Mouse (Mus musculus) layer of hippocampus, adult 9-11 months (tissue): ENCODE data around the gene Mlc1.

Experiments used
- DNase-seq: peaks from one replicate; pipeline ENCODE4 v3.0.0; 2022

Mlc1 gene

DNA sequence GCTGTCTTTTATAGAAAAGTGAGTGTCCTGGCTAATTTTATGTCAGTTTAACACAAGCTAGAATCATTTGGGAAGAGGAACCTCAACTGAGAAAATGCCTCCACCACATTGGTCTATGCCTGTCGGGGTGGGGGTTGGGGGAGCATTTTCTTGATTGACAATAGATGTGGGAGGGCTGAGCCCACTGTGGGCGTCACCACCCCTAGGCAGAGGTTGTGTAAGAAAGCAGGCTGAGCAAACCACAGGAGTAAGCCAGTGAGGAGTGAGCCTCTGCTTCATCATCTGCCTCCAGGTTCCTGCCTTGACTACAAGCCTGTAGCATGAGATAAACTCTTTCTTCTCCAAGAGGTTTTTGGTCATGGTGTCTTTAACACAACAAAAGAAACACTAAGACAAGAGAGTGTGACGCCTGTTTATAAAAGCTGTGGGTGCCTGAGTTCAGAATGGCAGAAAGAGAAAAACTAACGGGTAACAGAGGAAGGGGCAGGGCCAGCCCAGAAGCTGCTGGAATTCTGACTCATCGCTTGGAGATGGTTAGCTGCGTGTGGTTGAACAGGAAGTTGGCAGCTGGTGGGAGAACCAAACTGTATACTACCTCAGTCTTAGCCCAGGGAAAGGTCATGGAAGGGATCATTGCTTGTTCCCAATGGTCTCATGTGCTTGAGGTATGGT is 42.1 kb downstream of the Mlc1 start:
- no peak for DNase-seq

DNA sequence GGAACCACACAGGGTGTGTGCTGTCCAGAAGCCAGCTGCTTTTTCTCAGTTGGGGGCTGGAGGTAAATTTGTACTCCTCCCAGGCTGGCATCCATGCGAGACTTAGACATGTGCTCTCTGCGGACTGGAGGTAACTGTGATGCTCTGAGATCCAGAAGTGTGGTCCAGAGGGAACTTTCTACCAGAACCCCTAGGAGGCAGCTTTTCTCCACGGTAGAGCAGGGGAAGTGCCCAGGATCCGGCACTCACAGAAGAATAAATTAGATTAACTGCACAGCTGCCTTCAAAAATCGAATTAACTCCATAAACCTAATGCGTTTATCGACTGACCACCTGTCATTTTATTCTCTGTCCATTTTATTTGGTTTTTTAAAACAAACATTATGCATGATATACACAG is 44.7 kb downstream of the Mlc1 start:
- DNase-seq: no peak

DNA sequence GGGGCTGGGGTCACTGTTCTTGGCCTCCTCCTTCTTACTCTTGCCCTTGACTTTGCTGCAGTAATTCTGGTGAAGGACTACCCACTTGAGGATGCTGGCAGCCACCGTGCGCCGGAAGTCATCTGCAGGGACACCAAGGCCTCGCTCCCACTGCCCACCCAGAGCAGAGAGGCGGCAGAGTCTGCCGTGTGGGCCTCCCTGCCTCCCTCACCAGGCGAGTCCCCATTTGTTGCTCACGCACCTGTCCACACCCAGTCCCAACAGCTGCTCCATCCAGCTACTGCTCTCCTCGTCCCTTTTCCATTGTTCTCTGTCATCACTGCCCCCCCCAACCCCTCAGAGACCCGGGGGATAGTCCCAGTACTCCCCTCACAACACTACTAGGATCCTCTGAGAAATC is 46.1 kb downstream of the Mlc1 start:
- no peak for DNase-seq

DNA sequence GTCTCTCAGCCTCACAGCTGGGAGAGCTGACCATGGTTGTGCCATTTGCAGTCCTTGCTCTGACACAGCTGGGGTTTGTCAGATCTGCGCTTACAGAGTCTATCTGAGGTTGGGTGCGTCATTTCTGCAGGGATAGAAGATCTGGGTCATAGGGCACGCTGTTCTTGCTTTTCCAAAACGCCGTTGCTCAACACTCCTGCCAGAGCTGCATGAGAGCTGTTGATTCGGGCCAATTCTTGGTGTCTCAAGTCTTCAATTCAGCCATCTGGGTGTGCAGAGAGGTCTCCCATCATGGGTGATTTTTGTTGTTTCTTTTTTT is 56.9 kb downstream of the Mlc1 start:
- no peak for DNase-seq

DNA sequence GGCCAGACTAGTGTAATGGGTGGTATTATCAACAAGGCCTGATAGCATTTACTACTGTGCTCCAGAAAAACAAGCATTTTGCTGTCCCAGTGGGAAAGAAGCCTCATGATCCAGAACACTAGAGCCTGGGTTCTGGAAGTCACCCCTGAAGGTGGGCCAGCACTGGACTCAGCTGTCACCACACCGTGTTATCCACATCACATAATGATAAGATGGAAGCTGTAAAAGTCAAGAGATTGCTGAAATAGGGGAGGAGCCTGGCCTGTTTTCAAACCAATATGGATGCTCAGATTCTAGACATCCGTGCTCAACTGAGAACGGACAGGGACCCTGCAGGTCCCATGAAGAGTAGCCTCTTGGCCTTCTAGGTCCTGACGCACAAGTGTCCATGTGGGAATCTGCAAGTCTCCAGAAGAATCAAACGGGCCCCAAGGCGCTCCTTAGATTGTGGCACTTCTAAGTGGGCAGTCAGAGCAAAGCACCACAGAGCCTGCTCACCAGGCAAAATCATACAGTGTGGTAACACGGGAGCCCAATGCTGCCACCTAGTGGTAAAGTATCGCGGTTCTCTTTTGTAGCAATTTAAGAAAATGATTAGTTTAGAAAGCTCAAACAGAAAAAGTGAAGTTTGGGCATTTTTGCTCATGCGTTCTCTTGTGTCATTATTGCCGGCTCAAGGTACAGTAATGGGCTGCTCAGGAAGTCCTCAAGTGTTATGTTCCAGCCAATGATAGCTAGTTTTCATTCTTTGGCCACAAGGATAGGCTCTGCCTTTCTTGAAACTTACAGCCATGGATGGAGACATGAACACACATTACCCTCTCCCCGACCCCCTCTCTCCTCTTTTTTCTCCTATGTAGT is 57.4 kb downstream of the Mlc1 start:
- peak; percentile 59 for DNase-seq

DNA sequence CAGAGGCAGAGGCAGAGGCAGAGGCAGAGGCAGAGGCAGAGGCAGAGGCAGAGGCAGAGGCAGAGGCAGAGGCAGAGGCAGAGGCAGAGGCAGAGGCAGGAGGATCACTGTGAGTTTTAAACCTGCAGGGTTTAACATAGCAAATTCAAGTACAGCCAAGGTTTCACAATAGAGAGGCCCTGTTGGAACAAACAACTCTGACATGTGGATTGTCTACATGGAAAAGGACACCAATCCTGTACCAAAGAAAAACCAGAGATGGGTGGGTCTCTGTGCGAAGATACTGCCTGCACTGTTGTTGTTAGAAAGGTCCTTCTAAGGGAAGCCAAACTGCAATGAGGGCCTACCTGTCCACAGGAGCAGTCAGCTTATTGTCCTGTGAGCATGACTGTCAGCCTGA is 58.7 kb downstream of the Mlc1 start:
- DNase-seq: no peak

DNA sequence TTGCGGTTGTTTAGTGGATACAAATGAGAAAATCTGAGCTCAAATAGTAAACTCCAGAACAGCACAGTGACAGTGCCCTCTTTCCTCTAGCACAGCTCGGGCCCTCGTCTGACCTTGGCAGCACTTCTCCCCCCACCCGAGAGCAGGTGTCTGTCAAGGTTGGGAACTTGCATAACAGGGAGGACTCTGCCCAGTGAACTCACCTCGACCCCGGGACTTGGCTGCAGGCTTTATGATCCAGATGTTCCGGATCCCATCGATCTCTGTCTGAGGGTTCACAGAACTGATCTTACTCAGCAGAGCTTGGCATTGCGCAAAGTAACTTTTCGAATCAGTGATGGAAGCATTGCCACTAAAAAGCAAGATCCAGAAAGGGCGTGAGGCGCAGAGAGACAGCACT is 59.5 kb downstream of the Mlc1 start:
- DNase-seq: no peak

DNA sequence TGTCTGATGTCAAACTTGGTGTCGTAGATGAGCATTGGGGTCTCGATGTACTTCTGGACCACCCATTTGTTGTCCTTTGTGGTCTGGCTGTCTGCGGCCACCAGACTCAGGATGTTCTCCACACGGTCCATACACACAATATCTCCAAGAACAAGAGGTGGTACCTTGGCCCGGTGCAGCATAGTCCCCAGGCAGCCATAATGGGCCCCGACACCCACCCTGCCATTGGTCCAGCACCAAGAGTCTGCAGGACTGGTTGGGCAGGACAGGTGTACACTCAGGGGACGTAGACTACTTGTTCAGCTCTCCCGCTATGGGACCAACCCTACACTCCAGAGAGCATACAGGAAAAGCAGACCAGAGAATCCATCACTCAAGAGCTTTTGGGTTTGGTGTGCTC is 61.7 kb downstream of the Mlc1 start:
- DNase-seq: no peak

DNA sequence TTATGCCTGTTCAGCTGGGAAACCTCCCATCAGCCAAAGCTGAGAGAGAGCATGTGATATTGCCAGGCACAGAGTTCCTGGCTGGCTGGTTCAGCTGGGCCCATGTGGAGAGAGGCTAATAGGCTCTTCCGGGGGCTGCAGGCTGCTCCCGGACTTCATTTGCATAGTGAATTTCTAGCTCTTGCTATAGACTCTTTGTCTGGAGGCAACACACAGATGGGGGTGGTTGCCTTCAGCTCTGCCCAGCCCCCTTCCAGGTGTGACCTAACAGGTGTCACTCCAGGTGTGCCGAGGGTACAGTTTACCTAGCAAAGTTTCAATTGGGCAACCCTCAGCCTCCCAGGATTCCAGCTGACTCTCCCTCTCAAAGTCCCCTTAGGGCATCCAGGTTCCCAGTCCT is 62.4 kb downstream of the Mlc1 start:
- no peak for DNase-seq

DNA sequence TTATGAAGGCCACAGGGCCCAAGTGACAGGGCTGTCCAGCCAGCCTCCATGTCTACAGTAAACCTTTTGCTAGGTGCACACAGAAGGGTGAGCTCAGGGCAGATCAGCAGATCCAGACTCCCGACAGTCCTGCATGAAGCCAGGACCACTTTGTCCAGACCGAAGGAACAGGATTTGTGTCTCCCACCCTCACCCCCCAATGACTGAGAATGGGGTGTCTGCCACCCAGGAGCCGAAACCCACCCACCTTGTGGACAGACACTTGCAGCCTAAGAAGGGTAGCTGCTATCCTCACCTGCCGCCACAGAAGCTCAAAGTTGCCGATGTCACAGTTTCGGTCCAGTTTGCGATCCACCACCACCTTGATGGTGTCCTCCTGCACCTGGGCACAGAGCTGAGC is 63.8 kb downstream of the Mlc1 start:
- no peak for DNase-seq

DNA sequence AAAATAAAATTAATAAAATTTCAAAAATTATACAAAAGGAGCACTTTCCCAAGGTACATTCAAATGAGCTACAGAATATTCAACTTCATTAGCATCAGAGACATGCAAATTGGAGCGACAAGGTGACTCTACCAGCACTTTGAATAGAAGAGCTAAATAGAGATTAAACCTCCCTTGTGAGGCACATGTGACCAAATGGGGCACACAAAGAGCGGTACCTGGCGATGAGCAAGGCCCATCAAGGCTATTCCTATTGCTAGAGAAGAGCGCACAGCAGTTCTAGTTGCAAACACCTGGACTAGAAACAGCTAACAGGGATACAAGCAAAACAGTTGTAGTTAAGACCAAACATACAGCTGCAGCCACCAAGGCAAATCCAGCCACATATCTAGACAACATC is 72.5 kb downstream of the Mlc1 start:
- no peak for DNase-seq
